Mouse (Mus musculus) embryonic facial prominence, embryonic 13.5 days (tissue): ENCODE results near the gene Ifi205. TPM values are rescaled to one million over a fixed set of nuclear protein-coding genes. Genes with fewer than 3 reads are reported as not detected.

Source experiments
- polyA plus RNA-seq: library from polyadenylated mRNA; unstranded; fragments of >200 nt; fragmentation: Nextera tagmentation; extraction: Ambion mirVana; gene quantifications from 2 replicates; pipeline ENCODE4 v1.2.1, GENCODE M21; 2015

Gene Ifi205
- polyA plus RNA-seq, 1 experiment from 2014 or later, result not detected

Other genes with a start within 250 kb of the Ifi205 start
- 0.63 and 1.1 TPM in 2 replicates for gene Ifi211, start 118.8 kb downstream of the Ifi205 start, polyA plus RNA-seq
- gene Mndal, start 89.3 kb downstream of the Ifi205 start, polyA plus RNA-seq, result 0.62 and 1.7 TPM in 2 replicates
- gene Ifi203, start 89.1 kb downstream of the Ifi205 start, polyA plus RNA-seq, result 0.34 and 0.53 TPM in 2 replicates
- gene Ifi202b, start 49.1 kb downstream of the Ifi205 start, polyA plus RNA-seq, result 1.5 and 2.0 TPM in 2 replicates
- gene Olfr433, start 8.9 kb upstream of the Ifi205 start, polyA plus RNA-seq, result 0.10 TPM in 1 of 2 replicates, not detected in the other
- not detected in 2 replicates for gene Olfr432, start 17.4 kb upstream of the Ifi205 start, polyA plus RNA-seq
- 0.08 and 0.14 TPM in 2 replicates for gene Olfr430, start 34.8 kb upstream of the Ifi205 start, polyA plus RNA-seq
- gene Olfr429, start 52.5 kb upstream of the Ifi205 start, polyA plus RNA-seq, result 0.22 and 0.37 TPM in 2 replicates
- gene Olfr427, start 65.1 kb upstream of the Ifi205 start, polyA plus RNA-seq, result not detected in 2 replicates
- 0.37 and 0.85 TPM in 2 replicates for gene Olfr231, start 89.4 kb upstream of the Ifi205 start, polyA plus RNA-seq
- gene Olfr424, start 99.7 kb upstream of the Ifi205 start, polyA plus RNA-seq, result not detected in 2 replicates
- not detected in 2 replicates for gene Olfr420, start 123.8 kb upstream of the Ifi205 start, polyA plus RNA-seq
- gene Spta1, start 141.0 kb upstream of the Ifi205 start, polyA plus RNA-seq, result 0.38 and 0.67 TPM in 2 replicates
- gene Olfr419, start 220.3 kb upstream of the Ifi205 start, polyA plus RNA-seq, result not detected in 2 replicates